Mouse (Mus musculus): ENCODE data around the gene Fras1. TPM values are rescaled to one million over a fixed set of nuclear protein-coding genes. Genes with fewer than 3 reads are reported as not detected.

Gene Fras1
- polyA plus RNA-seq, 1 experiment from 2014 or later, result 34.5 TPM

GRCm38 (mm10) chr5:96716273-96717034 is 342.7 kb downstream of the Fras1 start:
- Histone ChIP-seq H3K9ac (ENCODE audit: low read length) (no peak overlapping the region), H3K9me3 (ENCODE audit: control insufficient read depth, low read length) (no peaks in the 10 kb centered on the region), H3K27me3 (ENCODE audit: control insufficient read depth, insufficient read depth, low read length) (no peaks in the 10 kb centered on the region), H3K36me3 (ENCODE audit: control insufficient read depth, insufficient read depth, low read length) (peaks cover 10% of the 10 kb centered on the region; the same call in 1 of the 2 replicates), H3K27ac (replicated peaks in 1 of 2; ENCODE audit: control insufficient read depth in 1 of 2, insufficient read depth in 1 of 2, low read depth in 2 of 2, low read length in 2 of 2) (no peak overlapping the region), H3K4me2 (ENCODE audit: low read length) (no peak overlapping the region), H3K4me1 (ENCODE audit: control insufficient read depth in 2 of 2, insufficient read depth in 2 of 2, low read length in 2 of 2) (peaks cover 0 to 2% of the 10 kb centered on the region in 2 experiments; a peak in 1 of 4 replicates), H3K4me3 (ENCODE audit: control insufficient read depth in 1 of 2, insufficient read depth in 1 of 2, low read depth in 1 of 2, low read length in 2 of 2) (no peak overlapping the region)
- ATAC-seq (ENCODE audit: insufficient number of reproducible peaks, insufficient read depth, low FRiP score, low read depth), result 0 out of 2 replicates have a peak, but pooled peaks have one; percentile 31
- 49% methylated on average over 8 of the region's 8 CpGs for WGBS

GRCm38 (mm10) chr5:96717690-96718089 is 343.9 kb downstream of the Fras1 start:
- H3K9me3 ChIP-seq (ENCODE audit: control insufficient read depth, low read length), result no peaks in the 10 kb centered on the region
- no peak overlapping the region for H3K9ac ChIP-seq (ENCODE audit: low read length)
- H3K27ac ChIP-seq (replicated peaks in 1 of 2; ENCODE audit: control insufficient read depth in 1 of 2, insufficient read depth in 1 of 2, low read depth in 2 of 2, low read length in 2 of 2), result no peak overlapping the region
- no peak overlapping the region for H3K4me3 ChIP-seq (ENCODE audit: control insufficient read depth in 1 of 2, insufficient read depth in 1 of 2, low read depth in 1 of 2, low read length in 2 of 2)
- H3K4me1 ChIP-seq (ENCODE audit: control insufficient read depth in 2 of 2, insufficient read depth in 2 of 2, low read length in 2 of 2), result peaks cover 0 to 2% of the 10 kb centered on the region in 2 experiments; a peak in 1 of 4 replicates
- no peak overlapping the region for H3K4me2 ChIP-seq (ENCODE audit: low read length)
- no peak for ATAC-seq (ENCODE audit: insufficient number of reproducible peaks, insufficient read depth, low FRiP score, low read depth)
- peaks cover 10% of the 10 kb centered on the region; the same call in 1 of the 2 replicates for H3K36me3 ChIP-seq (ENCODE audit: control insufficient read depth, insufficient read depth, low read length)
- WGBS, result 87% methylated on average over 4 of the region's 4 CpGs
- no peaks in the 10 kb centered on the region for H3K27me3 ChIP-seq (ENCODE audit: control insufficient read depth, insufficient read depth, low read length)

DNA sequence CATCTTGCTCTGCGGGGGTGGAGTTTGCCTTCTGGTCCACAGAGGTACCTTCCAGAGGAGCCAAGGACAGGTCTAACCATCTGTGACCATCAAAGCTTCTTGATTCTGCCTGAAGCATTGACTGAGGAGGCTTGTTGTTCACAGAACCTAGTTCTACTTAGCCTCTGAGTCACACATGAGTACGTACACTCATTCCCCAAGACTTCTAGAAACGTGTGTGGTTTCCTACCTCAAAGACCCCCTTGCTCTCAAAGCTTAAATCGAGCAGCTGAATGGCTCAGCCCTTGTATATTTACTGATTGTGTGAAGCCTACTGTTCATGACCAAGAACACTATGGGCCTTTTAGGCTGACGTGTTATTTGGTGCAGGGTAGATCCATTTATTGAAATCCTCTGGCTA is 344.8 kb downstream of the Fras1 start:
- H3K9ac ChIP-seq (ENCODE audit: low read length), result no peak overlapping the region
- H3K4me2 ChIP-seq (ENCODE audit: low read length), result no peak overlapping the region
- no peak overlapping the region for H3K27ac ChIP-seq (replicated peaks in 1 of 2; ENCODE audit: control insufficient read depth in 1 of 2, insufficient read depth in 1 of 2, low read depth in 2 of 2, low read length in 2 of 2)
- peaks cover 6% of the 10 kb centered on the region; the same call in 1 of the 2 replicates for H3K36me3 ChIP-seq (ENCODE audit: control insufficient read depth, insufficient read depth, low read length)
- H3K4me3 ChIP-seq (ENCODE audit: control insufficient read depth in 1 of 2, insufficient read depth in 1 of 2, low read depth in 1 of 2, low read length in 2 of 2), result no peak overlapping the region
- no peak for ATAC-seq (ENCODE audit: insufficient number of reproducible peaks, insufficient read depth, low FRiP score, low read depth)
- peaks cover 0 to 2% of the 10 kb centered on the region in 2 experiments; a peak in 1 of 4 replicates for H3K4me1 ChIP-seq (ENCODE audit: control insufficient read depth in 2 of 2, insufficient read depth in 2 of 2, low read length in 2 of 2)
- H3K9me3 ChIP-seq (ENCODE audit: control insufficient read depth, low read length), result no peaks in the 10 kb centered on the region
- no peaks in the 10 kb centered on the region for H3K27me3 ChIP-seq (ENCODE audit: control insufficient read depth, insufficient read depth, low read length)
- 89% methylated on average over 5 of the region's 5 CpGs for WGBS

DNA sequence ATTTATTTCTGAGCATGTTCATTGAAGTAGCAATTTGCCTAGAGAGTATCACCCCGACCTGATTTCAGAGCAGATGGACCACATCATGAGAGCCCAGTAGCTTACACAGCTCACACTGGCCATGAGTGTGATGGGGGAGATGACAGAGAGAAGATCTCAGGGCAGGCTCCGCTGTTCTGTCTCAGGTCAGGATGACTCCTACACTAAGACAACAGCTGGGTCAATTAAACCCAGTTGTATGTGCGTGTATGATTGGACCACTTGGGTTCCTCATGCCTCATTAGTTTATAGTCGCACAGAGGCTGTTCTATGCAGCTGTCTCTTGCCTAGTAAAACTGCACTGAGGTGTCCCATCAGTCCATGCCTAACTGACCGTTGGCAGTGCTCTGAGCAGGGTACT is 345.5 kb downstream of the Fras1 start:
- H3K9me3 ChIP-seq (ENCODE audit: control insufficient read depth, low read length), result no peaks in the 10 kb centered on the region
- WGBS, result 90% methylated on average over 5 of the region's 5 CpGs
- H3K36me3 ChIP-seq (ENCODE audit: control insufficient read depth, insufficient read depth, low read length), result peaks cover 6% of the 10 kb centered on the region; the same call in 1 of the 2 replicates
- peaks cover 0 to 2% of the 10 kb centered on the region in 2 experiments; a peak in 1 of 4 replicates for H3K4me1 ChIP-seq (ENCODE audit: control insufficient read depth in 2 of 2, insufficient read depth in 2 of 2, low read length in 2 of 2)
- no peak overlapping the region for H3K4me3 ChIP-seq (ENCODE audit: control insufficient read depth in 1 of 2, insufficient read depth in 1 of 2, low read depth in 1 of 2, low read length in 2 of 2)
- ATAC-seq (ENCODE audit: insufficient number of reproducible peaks, insufficient read depth, low FRiP score, low read depth), result no peak
- no peaks in the 10 kb centered on the region for H3K27me3 ChIP-seq (ENCODE audit: control insufficient read depth, insufficient read depth, low read length)
- H3K4me2 ChIP-seq (ENCODE audit: low read length), result no peak overlapping the region
- no peak overlapping the region for H3K9ac ChIP-seq (ENCODE audit: low read length)
- no peak overlapping the region for H3K27ac ChIP-seq (replicated peaks in 1 of 2; ENCODE audit: control insufficient read depth in 1 of 2, insufficient read depth in 1 of 2, low read depth in 2 of 2, low read length in 2 of 2)

GRCm38 (mm10) chr5:96722690-96723089 is 348.9 kb downstream of the Fras1 start:
- peaks cover 16% of the 10 kb centered on the region; the same call in 1 of the 2 replicates for H3K36me3 ChIP-seq (ENCODE audit: control insufficient read depth, insufficient read depth, low read length)
- H3K9me3 ChIP-seq (ENCODE audit: control insufficient read depth, low read length), result no peaks in the 10 kb centered on the region
- H3K27me3 ChIP-seq (ENCODE audit: control insufficient read depth, insufficient read depth, low read length), result no peaks in the 10 kb centered on the region
- H3K4me1 ChIP-seq (ENCODE audit: control insufficient read depth in 2 of 2, insufficient read depth in 2 of 2, low read length in 2 of 2), result no peaks in the 10 kb centered on the region
- no peak for ATAC-seq (ENCODE audit: insufficient number of reproducible peaks, insufficient read depth, low FRiP score, low read depth)
- no peak overlapping the region for H3K4me3 ChIP-seq (ENCODE audit: control insufficient read depth in 1 of 2, insufficient read depth in 1 of 2, low read depth in 1 of 2, low read length in 2 of 2)
- WGBS, result 55% methylated on average over 3 of the region's 3 CpGs
- H3K9ac ChIP-seq (ENCODE audit: low read length), result no peak overlapping the region
- H3K27ac ChIP-seq (replicated peaks in 1 of 2; ENCODE audit: control insufficient read depth in 1 of 2, insufficient read depth in 1 of 2, low read depth in 2 of 2, low read length in 2 of 2), result no peak overlapping the region
- no peak overlapping the region for H3K4me2 ChIP-seq (ENCODE audit: low read length)

GRCm38 (mm10) chr5:96739138-96739878 is 365.6 kb downstream of the Fras1 start:
- Histone ChIP-seq H3K36me3 (ENCODE audit: control insufficient read depth, insufficient read depth, low read length) (peaks cover 29% of the 10 kb centered on the region), H3K27ac (replicated peaks in 1 of 2; ENCODE audit: control insufficient read depth in 1 of 2, insufficient read depth in 1 of 2, low read depth in 2 of 2, low read length in 2 of 2) (no peak overlapping the region), H3K4me1 (ENCODE audit: control insufficient read depth in 2 of 2, insufficient read depth in 2 of 2, low read length in 2 of 2) (no peaks in the 10 kb centered on the region), H3K4me2 (ENCODE audit: low read length) (no peak overlapping the region), H3K4me3 (ENCODE audit: control insufficient read depth in 1 of 2, insufficient read depth in 1 of 2, low read depth in 1 of 2, low read length in 2 of 2) (no peak overlapping the region), H3K9ac (ENCODE audit: low read length) (no peak overlapping the region), H3K9me3 (ENCODE audit: control insufficient read depth, low read length) (no peaks in the 10 kb centered on the region), H3K27me3 (ENCODE audit: control insufficient read depth, insufficient read depth, low read length) (no peaks in the 10 kb centered on the region)
- WGBS, result 82% methylated on average over 15 of the region's 15 CpGs
- ATAC-seq (ENCODE audit: insufficient number of reproducible peaks, insufficient read depth, low FRiP score, low read depth), result no peak

- Histone ChIP-seq H3K36me3 (ENCODE audit: control insufficient read depth, insufficient read depth, low read length) (peaks cover 22% of the 10 kb centered on the region), H3K27ac (replicated peaks in 1 of 2; ENCODE audit: control insufficient read depth in 1 of 2, insufficient read depth in 1 of 2, low read depth in 2 of 2, low read length in 2 of 2) (no peak overlapping the region), H3K9ac (ENCODE audit: low read length) (no peak overlapping the region), H3K4me2 (ENCODE audit: low read length) (no peak overlapping the region), H3K4me3 (ENCODE audit: control insufficient read depth in 1 of 2, insufficient read depth in 1 of 2, low read depth in 1 of 2, low read length in 2 of 2) (no peak overlapping the region), H3K27me3 (ENCODE audit: control insufficient read depth, insufficient read depth, low read length) (no peaks in the 10 kb centered on the region), H3K4me1 (ENCODE audit: control insufficient read depth in 2 of 2, insufficient read depth in 2 of 2, low read length in 2 of 2) (peaks cover 11 to 18% of the 10 kb centered on the region in 2 experiments), H3K9me3 (ENCODE audit: control insufficient read depth, low read length) (no peaks in the 10 kb centered on the region)
- WGBS, result 39% methylated on average over 8 of the region's 8 CpGs
- ATAC-seq (ENCODE audit: insufficient number of reproducible peaks, insufficient read depth, low FRiP score, low read depth), result no peak
Measured at GRCm38 (mm10) chr5:96747195-96747984, 373.6 kb downstream of the Fras1 start.

Measured in heart, embryonic 14.5 days (tissue).